In genomic region chr17:15084226-15084848, GRCm38 (mm10) we compare ENCODE assay signal across 12 mouse cellular contexts. TPM values are rescaled to one million over a fixed set of nuclear protein-coding genes. Genes with fewer than 3 reads are reported as not detected.
DNase-seq lines count a peak whose midpoint lies in the region; ATAC-seq and TF ChIP-seq lines count a peak whose summit lies in the region.
"Had no signal": no experiment of that assay in that cellular context is flagged by ENCODE, and none has a peak within 500 bp of the region (broad histone marks: within the 10 kb centered on the region; RNA-seq: fewer than 3 reads in every experiment).

No protein-coding gene starts in this region.

- H3K36me3 ChIP-seq in heart, embryonic 10.5 days: no peaks in the 10 kb centered on the region
- H3K36me3 ChIP-seq in liver, embryonic 14.5 days (replicated peaks; ENCODE audit: control insufficient read depth, insufficient read depth, low read depth): no peaks in the 10 kb centered on the region
- no peaks in the 10 kb centered on the region for H3K36me3 ChIP-seq in hindbrain, embryonic 14.5 days (replicated peaks; ENCODE audit: control insufficient read depth, insufficient read depth)
- H3K36me3 ChIP-seq: kidney, embryonic 15.5 days had no signal

- peak overlapping the region; percentile 50 for H3K4me2 ChIP-seq in liver, embryonic 14.5 days (ENCODE audit: low read depth)
- no peak overlapping the region for H3K4me2 ChIP-seq in hindbrain, embryonic 14.5 days (replicated peaks)
- H3K4me2 ChIP-seq: kidney, embryonic 15.5 days had no signal

- peak overlapping the region; percentile 13; the same call in 1 of the 2 replicates for H3K4me3 ChIP-seq in heart, embryonic 10.5 days
- H3K4me3 ChIP-seq in liver, embryonic 14.5 days (ENCODE audit: insufficient read depth in 1 of 2, low read depth in 2 of 2, low read length in 2 of 2): peak overlapping the region in 1 of 2 experiments; percentile 12; a peak in 1 of 4 replicates
- H3K4me3 ChIP-seq in hindbrain, embryonic 14.5 days (replicated peaks; ENCODE audit: low read length): no peak overlapping the region
- H3K4me3 ChIP-seq: heart, adult 2 months; kidney, embryonic 15.5 days had no signal

- H3K4me1 ChIP-seq in heart, embryonic 10.5 days: peaks cover 26% of the 10 kb centered on the region
- H3K4me1 ChIP-seq in liver, embryonic 14.5 days (replicated peaks; ENCODE audit: control insufficient read depth in 2 of 2, insufficient read depth in 2 of 2, low read length in 1 of 2): peaks cover 24 to 36% of the 10 kb centered on the region in 2 experiments
- peaks cover 16% of the 10 kb centered on the region for H3K4me1 ChIP-seq in hindbrain, embryonic 14.5 days (replicated peaks; ENCODE audit: control insufficient read depth, insufficient read depth, low read length)

- peak; percentile 87 for TF ChIP-seq EP300 in liver, embryonic 14.5 days (IDR thresholded peaks at IDR 0.05; ENCODE audit: low read depth)

- peak overlapping the region; percentile 44; the same call in 1 of the 2 replicates for H3K27ac ChIP-seq in heart, embryonic 10.5 days
- H3K27ac ChIP-seq in liver, embryonic 14.5 days: peak overlapping the region; percentile 63
- H3K27ac ChIP-seq in hindbrain, embryonic 14.5 days: no peak overlapping the region
- H3K27ac ChIP-seq: heart, adult 2 months; kidney, embryonic 15.5 days had no signal

- peak; percentile 91 for DNase-seq in heart, embryonic 10.5 days (ENCODE audit: low spot score)
- no peak for DNase-seq in heart, adult 8-10 months (ENCODE audit: low spot score)
- DNase-seq in 416B (ENCODE audit: low read depth): peak; percentile 83
- DNase-seq in liver, embryonic 14.5 days (ENCODE audit: low read depth in 3 of 3, low spot score in 3 of 3): peak; percentile 56 to 67 (median 67)
- DNase-seq in cerebellum, adult 9-11 months: no peak
- no peak for DNase-seq in cerebellum, postnatal 4 days (ENCODE audit: low spot score in 2 of 2)
- DNase-seq in hindbrain, embryonic 14.5 days (ENCODE audit: low spot score): no peak
- DNase-seq: heart, adult 2 months; lung, postnatal 4 days; right cerebral cortex, postnatal 14 days had no signal

- H3K9ac ChIP-seq in liver, embryonic 14.5 days (replicated peaks): no peak overlapping the region; the same call in 1 of the 2 replicates
- H3K9ac ChIP-seq in hindbrain, embryonic 14.5 days: no peak overlapping the region
- H3K9ac ChIP-seq: kidney, embryonic 15.5 days had no signal

- H3K27me3 ChIP-seq in heart, embryonic 10.5 days (ENCODE audit: insufficient read depth, poor library complexity, severe bottlenecking): peaks cover 19% of the 10 kb centered on the region; the same call in 1 of the 2 replicates
- no peaks in the 10 kb centered on the region for H3K27me3 ChIP-seq in liver, embryonic 14.5 days (ENCODE audit: control insufficient read depth, insufficient read depth, low read length)
- H3K27me3 ChIP-seq in hindbrain, embryonic 14.5 days (ENCODE audit: control insufficient read depth, insufficient read depth, low read length): no peaks in the 10 kb centered on the region
- H3K27me3 ChIP-seq: kidney, embryonic 15.5 days had no signal

- peak; percentile 77 for ATAC-seq in erythroblast, adult 5-6 weeks (replicated peaks; ENCODE audit: low FRiP score, poor library complexity, severe bottlenecking)
- peak; percentile 92 for ATAC-seq in liver, embryonic 14.5 days (ENCODE audit: insufficient read depth)
- no peak for ATAC-seq in hindbrain, embryonic 14.5 days (ENCODE audit: low FRiP score)

- WGBS in heart, embryonic 10.5 days: 20% methylated on average over 13 of the region's 13 CpGs
- 18% methylated on average over 13 of the region's 13 CpGs for WGBS in liver, embryonic 14.5 days (ENCODE audit: insufficient replicate concordance)
- 60% methylated on average over 13 of the region's 13 CpGs for WGBS in hindbrain, embryonic 14.5 days

- no peak for TF ChIP-seq CTCF in liver, embryonic 14.5 days (IDR thresholded peaks at IDR 0.05; ENCODE audit: low read depth)

- no peaks in the 10 kb centered on the region for H3K9me3 ChIP-seq in heart, embryonic 10.5 days
- H3K9me3 ChIP-seq in liver, embryonic 14.5 days (ENCODE audit: control insufficient read depth, low read length): no peaks in the 10 kb centered on the region
- H3K9me3 ChIP-seq in hindbrain, embryonic 14.5 days (ENCODE audit: control insufficient read depth, low read length): no peaks in the 10 kb centered on the region
- H3K9me3 ChIP-seq: kidney, embryonic 15.5 days had no signal

RNA-seq across cellular contexts. Expression of gene Gm3448, which starts 43.0 kb away (rescaled TPM):
- 2.7 and 3.2 TPM in 2 replicates for polyA plus RNA-seq in heart, embryonic 10.5 days (2016; fragmentation: Nextera tagmentation; extraction: Ambion mirVana)
- total RNA-seq in heart, adult 8-10 months (2022): 1 to 10 TPM in 2 of 4 experiments, under 1 TPM in 2; 0.55 to 1.4 (median 1.1) TPM
- total RNA-seq in erythroblast, adult 5-6 weeks (2015; ENCODE audit: low replicate concordance): 1.0 TPM in 1 of 2 replicates, not detected in the other
- 2.4 and 4.8 TPM in 2 replicates for total RNA-seq in erythroblast, adult 5-6 weeks (2017; ENCODE audit: low replicate concordance)
- polyA plus RNA-seq in liver, embryonic 14.5 days (2012; rRNA removed): 1.4 and 1.7 TPM in 2 replicates
- 3.6 and 4.0 TPM in 2 replicates for polyA plus RNA-seq in liver, embryonic 14.5 days (2014; fragmentation: Nextera tagmentation; extraction: Ambion mirVana)
- 3.4 and 3.7 TPM in 2 replicates for polyA plus RNA-seq in hindbrain, embryonic 14.5 days (2014; fragmentation: Nextera tagmentation; extraction: Ambion mirVana)

RNA-seq across cellular contexts. Expression of gene Tcte3, which starts 43.0 kb away (rescaled TPM):
- polyA plus RNA-seq in heart, embryonic 10.5 days (2016; fragmentation: Nextera tagmentation; extraction: Ambion mirVana): 0.60 and 0.83 TPM in 2 replicates
- total RNA-seq in heart, adult 8-10 months (2022): not detected
- not detected in 2 replicates for total RNA-seq in erythroblast, adult 5-6 weeks (2015; ENCODE audit: low replicate concordance)
- not detected in 2 replicates for total RNA-seq in erythroblast, adult 5-6 weeks (2017; ENCODE audit: low replicate concordance)
- polyA plus RNA-seq in liver, embryonic 14.5 days (2012; rRNA removed): 0.94 and 1.3 TPM in 2 replicates
- 2.1 and 2.9 TPM in 2 replicates for polyA plus RNA-seq in liver, embryonic 14.5 days (2014; fragmentation: Nextera tagmentation; extraction: Ambion mirVana)
- polyA plus RNA-seq in hindbrain, embryonic 14.5 days (2014; fragmentation: Nextera tagmentation; extraction: Ambion mirVana): 0.52 TPM in 1 of 2 replicates, not detected in the other
- polyA plus RNA-seq: heart, adult 2 months; kidney, embryonic 15.5 days had no signal

RNA-seq across cellular contexts. Expression of gene Ermard, which starts 43.3 kb away (rescaled TPM):
- polyA plus RNA-seq in heart, embryonic 10.5 days (2016; fragmentation: Nextera tagmentation; extraction: Ambion mirVana): 67.6 and 80.2 TPM in 2 replicates
- total RNA-seq in heart, adult 8-10 months (2022): 10 to 100 TPM; 21.6 to 33.2 (median 27.0) TPM
- 35.0 and 43.1 TPM in 2 replicates for total RNA-seq in erythroblast, adult 5-6 weeks (2015; ENCODE audit: low replicate concordance)
- 17.9 and 28.6 TPM in 2 replicates for total RNA-seq in erythroblast, adult 5-6 weeks (2017; ENCODE audit: low replicate concordance)
- polyA plus RNA-seq in liver, embryonic 14.5 days (2012; rRNA removed): 14.6 and 21.3 TPM in 2 replicates
- 16.3 and 16.9 TPM in 2 replicates for polyA plus RNA-seq in liver, embryonic 14.5 days (2014; fragmentation: Nextera tagmentation; extraction: Ambion mirVana)
- polyA plus RNA-seq in hindbrain, embryonic 14.5 days (2014; fragmentation: Nextera tagmentation; extraction: Ambion mirVana): 68.0 and 70.8 TPM in 2 replicates

Comparison
In these comparisons a context has a peak if more than half of its experiments do, and no peak if none do; other contexts are left out.
1. DNase-seq: peak in heart, embryonic 10.5 days (single experiment), 416B (single experiment) and liver, embryonic 14.5 days (3 of 3); none in heart, adult 8-10 months (single experiment), cerebellum, adult 9-11 months (single experiment), cerebellum, postnatal 4 days (0 of 2) and hindbrain, embryonic 14.5 days (single experiment).